Mouse (Mus musculus) G1E (cell line): ENCODE measurements around the gene Mum1.

Source experiments
- CTCF ChIP-seq: IDR thresholded peaks from 2 replicates; pipeline ENCODE4 v1.5.1; 2012; ENCODE audit warnings: low read depth, low read length, inconsistent platforms, mixed read lengths
- GATA1 ChIP-seq: IDR thresholded peaks from 2 replicates; pipeline ENCODE4 v1.6.1; 2012; ENCODE audit warnings: borderline replicate concordance, low read length, inconsistent platforms, mixed read lengths
- TAL1 ChIP-seq: conservative IDR thresholded peaks from 2 replicates; pipeline ENCODE4 v1.6.1; 2012; ENCODE audit warnings: low read depth, low read length, inconsistent platforms, mixed read lengths

DNA sequence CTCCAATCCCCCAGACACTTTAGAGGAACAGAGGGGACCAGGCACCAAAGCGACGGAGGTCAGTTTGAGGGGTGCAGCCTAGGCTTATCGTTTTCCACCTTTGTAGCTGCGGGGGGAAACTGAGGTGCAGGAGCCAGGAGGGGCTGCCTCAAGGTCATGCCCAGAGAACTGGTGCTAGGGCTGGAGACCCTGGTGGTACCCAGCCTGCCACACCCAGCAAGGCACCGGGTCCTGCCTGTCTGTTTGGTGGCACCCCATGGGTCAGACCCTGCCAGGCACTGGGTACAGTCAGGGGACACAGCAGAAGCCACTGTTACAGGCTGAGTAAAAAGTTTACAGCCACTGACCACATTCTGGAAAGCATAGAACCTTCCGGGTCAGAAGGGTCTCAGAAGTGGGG is 45.9 kb upstream of the Mum1 start:
- no peak for TF ChIP-seq CTCF
- TF ChIP-seq TAL1, result no peak
- TF ChIP-seq GATA1, result no peak
